8 mouse cellular contexts compared by ENCODE assay signal in the genomic region with DNA sequence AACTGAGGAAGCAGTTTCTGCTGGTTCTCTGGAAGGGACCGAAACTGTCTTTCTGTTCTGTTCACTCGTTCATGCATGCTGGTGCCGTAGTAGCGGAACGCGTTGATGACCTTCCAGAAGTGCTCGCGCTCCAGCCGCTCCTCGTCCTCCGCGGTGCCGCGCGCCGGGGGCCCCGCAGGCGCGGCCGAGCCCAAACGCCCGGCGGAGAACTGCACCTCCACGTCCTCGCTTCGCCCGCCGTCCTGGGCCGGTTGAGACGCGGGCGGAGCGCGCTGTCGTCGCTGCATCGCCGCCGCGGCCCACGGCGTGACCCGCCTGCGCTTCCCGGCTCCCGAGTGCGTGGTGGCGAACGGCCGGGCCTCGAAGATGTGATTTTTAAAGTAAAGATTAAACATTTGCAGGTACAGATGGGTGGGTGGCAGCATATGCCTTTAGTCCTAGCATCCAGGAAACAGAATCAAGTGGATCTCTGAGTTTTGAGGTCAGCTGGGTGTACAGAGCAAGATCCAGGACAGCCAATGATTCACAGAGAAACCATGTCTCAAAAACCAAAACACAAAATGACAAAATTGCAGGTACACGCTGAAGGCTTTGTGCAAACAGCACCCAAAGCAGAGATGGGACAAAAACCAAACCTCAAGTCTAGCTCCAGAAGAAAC.
A peak's percentile ranks its signal among the peaks of the same experiment; 100 is the strongest.
DNase-seq lines count a peak whose midpoint lies in the region; ATAC-seq lines count a peak whose summit lies in the region.
"Not testable (repeated sequence)": the region's sequence is repeated elsewhere in the genome, so short reads cannot be mapped to it uniquely, and the experiment has no call there.

No protein-coding gene starts in this region.

- not testable (repeated sequence) for H3K27me3 ChIP-seq in heart, embryonic 13.5 days (replicated peaks); intestine, embryonic 16.5 days (replicated peaks; ENCODE audit: control insufficient read depth, insufficient read depth, low read length); limb, embryonic 15.5 days

- not testable (repeated sequence) for H3K27ac ChIP-seq in heart, embryonic 13.5 days (replicated peaks); intestine, embryonic 16.5 days (ENCODE audit: low read length); limb, embryonic 15.5 days

- H3K36me3 ChIP-seq in heart, embryonic 13.5 days; intestine, embryonic 16.5 days (ENCODE audit: control insufficient read depth, insufficient read depth, low read length); limb, embryonic 15.5 days: not testable (repeated sequence)

- H3K4me3 ChIP-seq in heart, embryonic 13.5 days, result peak overlapping the region; percentile 49
- peak overlapping the region; percentile 36 for H3K4me3 ChIP-seq in intestine, embryonic 16.5 days (ENCODE audit: low read length)
- H3K4me3 ChIP-seq in limb, embryonic 15.5 days, result peak overlapping the region; percentile 33

- peak; percentile 13 for DNase-seq in Muller cell, postnatal 12 days (ENCODE audit: inconsistent ontology term)
- DNase-seq in cerebellum, adult 9-10 months, result peak; percentile 24
- peak; percentile 10 for DNase-seq in mesoderm, embryonic 11.5 days (ENCODE audit: low read depth, low spot score)
- DNase-seq in right cerebral cortex, adult 2 months (ENCODE audit: low spot score in 2 of 2), result peak; percentile 2 to 7

- peak; percentile 42; the same call in 1 of the 2 replicates for ATAC-seq in erythroid progenitor cell, adult 5-6 weeks (replicated peaks; ENCODE audit: low FRiP score, poor library complexity, severe bottlenecking)
- not testable (repeated sequence) for ATAC-seq in heart, embryonic 13.5 days (ENCODE audit: extremely low read depth, insufficient number of reproducible peaks, low FRiP score, low TSS enrichment)
- peak; percentile 80 for ATAC-seq in intestine, embryonic 16.5 days
- ATAC-seq in limb, embryonic 15.5 days (ENCODE audit: insufficient number of reproducible peaks, low FRiP score, low TSS enrichment, low read depth), result peak; percentile 55; the same call in 1 of the 2 replicates

- peak overlapping the region; percentile 70 for H3K4me2 ChIP-seq in heart, embryonic 13.5 days
- peak overlapping the region; percentile 56 for H3K4me2 ChIP-seq in intestine, embryonic 16.5 days (ENCODE audit: low read depth, low read length)
- peak overlapping the region; percentile 47 for H3K4me2 ChIP-seq in limb, embryonic 15.5 days

- 6% methylated on average over 49 of the region's 52 CpGs for WGBS in heart, embryonic 13.5 days
- WGBS in intestine, embryonic 16.5 days, result 4% methylated on average over 40 of the region's 52 CpGs
- 3% methylated on average over 41 of the region's 52 CpGs for WGBS in limb, embryonic 15.5 days

- H3K9me3 ChIP-seq in heart, embryonic 13.5 days; intestine, embryonic 16.5 days (ENCODE audit: control insufficient read depth, low read length); limb, embryonic 15.5 days: not testable (repeated sequence)

- H3K9ac ChIP-seq in heart, embryonic 13.5 days, result peak overlapping the region; percentile 73
- peak overlapping the region; percentile 12; the same call in 1 of the 2 replicates for H3K9ac ChIP-seq in intestine, embryonic 16.5 days (ENCODE audit: low read depth, low read length)
- H3K9ac ChIP-seq in limb, embryonic 15.5 days, result not testable (repeated sequence)

- not testable (repeated sequence) for H3K4me1 ChIP-seq in heart, embryonic 13.5 days; intestine, embryonic 16.5 days (ENCODE audit: control insufficient read depth, insufficient read depth, low read length); limb, embryonic 15.5 days
